Mouse (Mus musculus) gastrocnemius, postnatal 10 days (tissue): Measurements from ENCODE around the gene Alg6. TPM values are rescaled to one million over a fixed set of nuclear protein-coding genes. Genes with fewer than 3 reads are reported as not detected.
A peak's percentile ranks its signal among the peaks of the same experiment; 100 is the strongest.

ENCODE experiments used
- DNase-seq: peaks from one replicate; pipeline ENCODE4 v3.0.0; 2021; ENCODE audit warnings: mixed read lengths
- long read RNA-seq, 2 experiments: library from polyadenylated mRNA; stranded (forward); transcript quantifications; one replicate each; pipeline ENCODE4 v2.0.0; 2021
- total RNA-seq, 2 experiments: library from RNA; stranded (reverse); gene quantifications; 2 replicates each; pipeline ENCODE4 v1.2.3; 2021

Alg6 gene
- total RNA-seq: 10 to 100 TPM; 10.5 to 10.6 TPM
- long read RNA-seq, experiment 1, partial matches to known transcripts: 1 of 8 reads
- long read RNA-seq, experiment 1, other reads (novel, unspliced or antisense): 4 of 8 reads
- long read RNA-seq, experiment 2, transcript Alg6-201 (15 exons, 3,079 nt): major isoform, 5 of 12 reads
- long read RNA-seq, experiment 2, partial matches to known transcripts: 1 of 12 reads
- long read RNA-seq, experiment 2, other reads (novel, unspliced or antisense): 6 of 12 reads

DNA sequence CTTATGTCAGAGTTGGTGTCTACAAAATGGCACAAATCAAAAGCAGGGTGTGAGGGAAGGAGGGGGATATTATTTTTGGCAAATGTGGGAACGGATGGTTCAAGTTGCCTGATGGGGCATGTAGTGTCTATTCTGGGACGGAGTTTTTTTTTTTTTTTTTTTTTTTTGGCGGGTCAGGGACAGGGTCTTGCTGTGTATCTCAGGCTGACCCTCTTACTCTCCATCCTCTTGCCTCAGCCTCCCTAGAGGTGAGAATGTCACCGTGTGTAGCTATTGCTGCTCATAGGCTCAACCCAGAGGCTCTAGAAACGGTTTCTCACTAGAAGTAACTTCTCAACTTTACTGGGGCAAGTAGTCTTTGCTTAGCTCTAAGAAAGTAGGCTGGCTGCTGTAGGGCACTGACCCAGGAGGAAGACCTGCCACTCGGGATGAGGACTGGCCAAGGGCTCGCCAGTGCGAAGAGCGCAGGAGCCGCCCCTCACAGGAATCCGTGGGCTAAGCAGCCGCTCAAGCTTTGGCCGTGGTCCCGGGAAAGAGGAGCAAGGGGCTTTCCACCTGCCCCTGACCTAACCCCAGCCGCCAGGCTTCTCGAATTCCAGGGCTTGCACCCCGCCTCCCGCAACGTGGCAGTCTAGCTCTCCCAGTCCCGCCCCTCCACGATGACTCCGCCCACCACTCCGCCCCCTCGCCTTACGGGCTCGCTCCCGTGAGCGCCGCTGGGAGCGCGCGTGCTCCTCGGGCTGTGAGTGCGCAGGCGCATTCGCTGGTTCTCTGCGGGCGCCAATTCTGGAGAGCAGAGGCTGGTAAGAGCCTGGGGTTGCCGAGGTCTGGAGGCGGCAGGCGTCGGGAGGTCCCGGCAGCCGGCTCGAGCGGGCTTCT is at the start of gene Alg6:
Gene Alg6, plus strand, starts transcription at position 761 of the 879 bp plus-strand sequence.
- DNase-seq: peak; percentile 99

DNA sequence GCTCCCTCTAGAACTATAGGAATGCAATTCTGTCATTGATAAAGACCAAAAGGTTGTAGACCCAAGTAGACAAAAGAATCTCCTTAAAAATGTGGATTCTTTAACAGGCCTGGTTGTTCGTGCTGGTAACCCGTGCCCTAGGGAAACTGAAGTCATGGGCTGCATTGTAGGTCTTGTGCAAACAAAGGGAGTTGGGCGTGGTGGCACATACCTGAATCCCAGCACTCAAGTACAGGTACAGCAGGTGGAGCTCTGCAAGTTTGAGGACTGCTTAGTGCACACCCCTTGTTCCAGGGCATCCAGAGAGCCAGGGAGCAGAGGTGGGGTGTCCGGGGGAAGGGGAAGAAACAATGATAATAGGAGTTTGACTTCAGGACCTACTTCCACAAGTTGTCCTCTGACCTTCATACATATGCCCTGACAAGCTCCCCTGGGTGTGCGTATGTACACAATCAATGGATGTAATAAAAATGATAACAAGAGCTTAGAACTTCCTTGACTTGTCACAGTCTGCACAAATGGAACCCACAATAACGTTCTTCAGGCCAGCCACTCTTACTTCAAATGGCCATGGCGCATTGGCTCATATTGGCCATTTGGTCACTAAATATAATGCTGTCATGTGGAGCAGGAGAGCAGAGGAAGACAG is 45.1 kb upstream of the Alg6 start:
- DNase-seq: no peak

DNA sequence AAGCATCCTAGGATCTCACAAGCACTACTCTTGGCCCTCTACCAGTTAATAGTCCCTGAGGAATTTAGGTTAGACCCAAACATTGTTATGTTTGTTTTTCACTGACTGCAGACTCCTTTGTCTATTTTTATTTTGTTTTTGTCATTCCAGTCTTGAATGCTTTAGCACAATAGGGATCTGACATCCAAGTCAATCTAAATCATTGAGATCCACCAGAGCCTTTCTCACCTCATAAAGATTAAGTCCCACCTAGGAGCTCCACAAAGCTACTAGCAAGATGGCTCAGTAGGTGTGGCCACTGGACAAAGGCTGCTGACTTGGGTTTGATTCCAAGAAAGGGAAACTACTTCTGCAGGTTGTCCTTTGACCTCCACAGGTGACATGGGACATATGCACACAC is 40.3 kb upstream of the Alg6 start:
- no peak for DNase-seq

DNA sequence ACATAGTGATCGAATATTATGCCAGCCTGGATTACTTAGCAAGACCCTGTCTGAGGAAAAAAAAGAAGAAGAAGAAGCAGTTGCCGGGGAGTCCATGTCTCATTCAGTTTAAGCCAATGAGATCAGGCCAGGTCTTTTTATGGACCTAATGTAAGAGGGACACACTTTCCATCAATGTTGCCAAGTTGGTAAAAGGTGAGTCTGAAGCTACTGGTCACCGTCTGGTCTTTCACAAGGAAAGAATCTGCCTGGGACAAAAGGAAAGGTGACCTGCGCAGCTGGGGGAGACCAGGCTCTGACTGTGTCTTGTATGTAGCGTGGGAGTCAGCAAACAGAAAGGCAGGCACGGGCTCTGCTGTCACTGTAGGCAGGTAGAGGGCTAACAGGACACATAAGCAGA is 31.5 kb upstream of the Alg6 start:
- no peak for DNase-seq

DNA sequence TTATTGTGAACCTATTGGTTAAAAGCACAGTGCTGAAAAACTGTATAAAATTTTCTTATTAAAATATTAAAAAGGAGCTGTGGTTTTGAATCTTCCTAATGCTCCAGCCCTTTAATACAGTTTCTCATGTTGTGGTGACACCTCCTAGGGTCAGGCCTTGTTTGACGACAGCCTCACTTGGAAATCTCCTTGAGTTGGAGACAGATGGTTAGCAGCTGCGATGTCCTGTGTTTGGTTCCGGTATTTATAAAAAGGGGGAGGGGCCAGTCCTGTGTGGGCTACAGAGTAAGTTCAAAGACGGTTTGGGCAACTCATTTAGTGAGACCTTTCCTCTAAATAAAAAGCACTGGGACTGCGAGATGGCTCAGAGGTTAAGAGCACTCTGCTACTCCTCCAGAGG is 29.2 kb upstream of the Alg6 start:
- DNase-seq: no peak

DNA sequence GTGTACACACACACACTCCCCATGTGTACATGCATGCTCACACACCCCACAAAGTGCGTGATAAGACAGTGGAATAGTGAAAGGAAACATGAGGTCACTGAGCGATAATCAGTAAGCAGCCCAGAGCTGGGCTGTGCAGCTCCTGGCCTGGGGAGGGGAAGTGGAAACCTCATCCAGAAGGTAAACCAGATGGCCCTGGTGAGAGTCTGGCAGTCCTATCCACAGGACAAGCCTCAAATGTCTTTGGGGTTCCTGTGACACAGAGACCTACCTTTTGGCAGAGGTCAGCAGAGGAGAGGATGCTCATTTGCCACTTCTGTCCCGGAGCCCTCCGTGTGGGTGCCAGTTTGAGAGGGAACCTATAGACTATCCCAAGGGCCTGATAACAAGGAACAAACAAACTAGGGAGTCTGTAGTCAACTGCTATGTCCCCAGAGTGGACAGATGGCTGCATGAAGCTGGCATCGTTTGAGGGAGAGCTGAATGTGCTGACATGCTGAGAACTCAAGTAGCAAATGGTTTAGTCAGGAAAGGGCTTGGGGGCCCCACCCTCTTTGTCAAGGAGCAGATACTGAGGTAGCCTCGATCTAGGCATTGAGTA is 2.8 kb upstream of the Alg6 start:
- DNase-seq: no peak

DNA sequence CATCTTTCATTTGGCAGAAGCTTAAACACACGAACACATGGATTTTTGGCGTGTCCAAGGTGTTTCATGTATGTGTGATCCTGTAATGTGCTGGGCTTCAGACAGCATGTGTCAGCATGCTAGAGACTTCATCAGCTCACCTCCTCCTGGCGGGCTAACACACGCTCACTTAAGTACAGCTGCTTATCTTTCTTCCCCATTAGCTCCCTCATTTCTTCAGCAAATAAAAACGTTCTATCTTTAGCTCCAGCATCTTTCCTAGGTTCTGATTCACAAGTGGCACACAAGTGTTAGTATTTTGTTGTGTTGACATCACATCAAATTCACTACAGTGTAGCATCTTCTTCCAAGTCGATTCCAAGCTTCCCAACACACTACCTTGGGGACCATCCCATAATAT is 1.5 kb upstream of the Alg6 start:
- no peak for DNase-seq

DNA sequence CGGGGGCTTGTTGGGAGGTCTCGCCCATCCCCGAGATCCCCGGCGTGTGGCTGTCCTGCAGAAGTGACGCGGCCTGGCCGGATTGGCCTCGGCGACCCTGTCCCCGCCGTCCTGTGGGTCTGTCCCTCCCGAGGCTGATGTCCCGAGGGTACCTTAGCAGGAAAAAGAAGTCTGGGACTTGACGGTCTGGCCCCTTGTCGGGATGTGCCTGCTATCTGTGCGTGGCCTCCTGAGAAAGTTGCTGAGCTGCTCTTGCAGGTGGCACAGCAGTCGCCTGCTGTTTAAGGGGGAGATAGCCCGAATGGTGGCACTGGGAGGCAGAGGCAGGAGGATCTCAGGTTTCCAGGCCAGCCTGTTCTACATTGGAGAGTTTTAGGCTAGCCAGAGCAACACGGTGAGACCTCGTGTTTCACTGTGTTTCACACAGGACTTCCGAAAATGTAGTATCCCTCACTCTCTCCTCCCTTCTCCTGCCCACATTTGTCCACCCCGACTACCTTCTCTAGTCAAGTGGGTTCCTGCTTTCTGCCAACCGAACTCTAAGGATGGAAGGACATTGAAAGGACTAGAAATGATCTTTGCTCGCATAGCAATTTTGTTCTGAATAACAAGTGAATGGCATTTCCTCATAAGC is 436 bp downstream of the Alg6 start:
- no peak for DNase-seq

DNA sequence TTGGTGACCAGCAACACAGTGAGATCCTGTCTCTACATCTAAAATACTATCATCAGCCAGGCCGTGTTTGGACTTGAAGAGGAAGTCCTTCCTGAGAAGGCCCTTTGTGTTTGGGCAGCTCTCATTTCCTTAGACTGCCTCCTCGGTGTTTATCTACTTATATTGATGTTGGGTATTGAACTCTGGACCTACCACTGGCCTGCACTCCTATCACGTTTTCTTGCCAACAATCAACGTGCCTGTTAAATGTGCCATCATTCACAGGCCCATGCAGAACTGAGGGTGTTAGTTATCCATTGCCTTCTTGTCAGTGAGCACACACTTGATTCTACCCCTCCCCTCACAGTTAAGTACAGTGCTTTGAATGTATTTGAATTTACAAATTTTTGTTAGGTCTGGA is 2.4 kb downstream of the Alg6 start:
- no peak for DNase-seq

DNA sequence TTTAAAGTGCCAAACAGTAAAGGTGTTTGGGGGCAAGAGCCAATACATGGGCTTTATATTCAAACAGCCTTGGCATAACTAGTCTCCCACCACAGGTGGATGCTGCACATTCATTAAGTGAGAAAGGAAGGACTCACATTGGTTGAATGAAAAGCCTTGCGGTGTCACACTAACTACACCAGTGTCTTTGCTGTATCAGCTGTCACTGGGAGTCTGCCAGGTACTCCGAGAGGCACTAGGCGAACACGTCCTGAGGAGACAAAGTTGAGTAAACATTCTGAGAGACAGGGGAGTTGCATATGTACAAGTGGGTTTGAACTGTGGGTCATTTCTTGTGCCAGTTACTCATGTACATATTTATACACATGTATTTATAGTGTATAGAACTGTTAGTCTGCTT is 8.9 kb downstream of the Alg6 start:
- peak; percentile 26 for DNase-seq

DNA sequence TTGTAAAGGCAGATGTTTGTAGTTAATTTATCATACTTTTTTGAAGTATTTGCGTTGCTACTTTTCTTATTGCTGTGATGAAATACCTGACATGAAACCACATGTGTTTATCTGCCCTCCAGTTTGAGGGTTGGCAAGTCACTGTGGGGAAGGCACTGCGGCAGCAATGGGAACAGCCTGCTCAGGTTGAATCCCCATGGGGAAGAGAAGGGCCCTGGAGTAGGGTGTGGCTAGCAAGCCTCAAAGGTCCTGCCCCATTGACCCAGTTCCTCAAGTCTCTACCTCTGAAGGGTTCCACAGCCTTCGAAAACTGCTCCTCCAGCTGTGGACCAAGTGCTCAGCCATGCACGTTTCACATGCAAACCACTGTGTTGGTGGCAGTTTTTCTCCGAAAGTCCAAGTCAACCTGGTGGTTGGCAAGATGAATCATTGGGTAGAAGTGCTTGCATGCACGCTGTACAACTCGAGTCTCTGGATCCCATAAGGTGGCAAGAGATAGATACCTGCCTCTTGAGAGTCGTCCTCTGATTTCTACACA is 10.5 kb downstream of the Alg6 start:
- no peak for DNase-seq

DNA sequence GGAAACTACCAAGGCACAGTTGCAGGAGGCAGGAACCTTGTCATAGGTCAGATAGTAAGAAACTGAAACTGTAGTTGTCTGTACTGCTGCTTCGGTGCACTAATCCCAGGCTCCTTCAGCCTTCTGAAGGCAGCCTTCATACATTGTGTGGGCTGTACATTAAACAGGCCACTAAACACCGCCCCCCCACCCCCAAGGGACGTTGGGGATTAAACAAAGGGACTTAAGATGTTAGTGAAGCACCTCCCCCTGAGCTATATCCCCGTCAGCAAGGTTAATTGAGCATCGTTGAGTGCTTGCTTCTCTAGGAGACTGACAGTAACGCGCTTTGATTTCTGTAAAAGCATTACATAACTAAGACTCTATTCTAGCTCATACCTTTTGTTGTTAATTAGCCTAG is 24.4 kb downstream of the Alg6 start:
- no peak for DNase-seq

DNA sequence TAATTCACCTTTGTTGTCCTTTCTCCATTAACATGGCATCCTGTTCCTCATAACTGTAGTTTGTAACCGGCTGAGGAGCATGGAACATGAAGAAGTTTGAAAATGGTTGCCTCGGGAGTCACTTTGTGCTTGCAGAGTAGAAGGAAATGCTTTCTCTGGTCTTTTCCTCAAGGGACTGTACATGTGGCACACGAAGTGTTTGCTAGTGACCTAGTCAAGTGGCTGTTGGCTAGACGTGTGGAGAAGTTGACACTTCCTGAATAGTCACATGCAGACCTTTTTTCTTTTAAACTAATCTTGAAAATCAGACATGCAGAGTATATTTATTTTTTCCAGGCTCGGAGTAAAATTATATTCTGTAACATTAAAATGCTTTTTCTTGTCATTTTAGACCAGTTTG is 37.0 kb downstream of the Alg6 start:
- DNase-seq: no peak

DNA sequence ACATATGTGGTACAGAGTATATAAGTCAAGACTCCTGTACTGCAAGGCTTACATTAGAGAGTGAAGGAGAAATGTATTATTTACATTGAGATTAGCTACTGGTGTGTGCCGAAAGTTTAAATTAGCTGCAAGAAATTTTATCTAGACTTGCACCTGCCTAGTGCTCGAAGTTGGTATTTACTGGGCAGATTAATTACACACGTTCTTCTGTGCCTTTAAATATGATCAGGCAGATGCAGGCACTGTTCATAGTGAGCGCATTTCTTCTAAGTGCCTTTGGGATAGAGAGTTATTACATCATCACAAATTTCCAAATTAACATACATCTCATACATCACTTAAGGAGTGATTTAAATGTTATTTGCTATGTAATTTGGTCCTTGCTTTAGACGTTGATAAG is 50.8 kb downstream of the Alg6 start:
- no peak for DNase-seq

DNA sequence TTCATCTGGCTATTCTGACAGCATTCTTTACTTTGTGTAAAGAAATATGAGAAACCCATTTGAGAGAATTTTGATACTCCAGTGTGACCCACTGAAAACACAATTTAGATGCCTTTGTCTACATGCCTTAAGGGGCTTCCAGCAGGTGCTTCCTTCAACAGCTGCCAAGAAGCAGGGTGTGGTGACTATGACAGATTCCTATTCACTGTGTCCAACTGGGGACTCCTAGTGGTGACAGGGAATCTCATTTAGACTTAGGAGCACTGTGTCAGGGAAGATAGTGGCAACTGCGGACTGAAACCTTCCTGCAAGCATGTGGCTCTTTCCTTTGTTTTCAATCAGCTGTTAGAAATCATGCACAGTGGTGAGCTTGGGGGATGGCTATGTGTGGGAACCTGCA is 51.3 kb downstream of the Alg6 start:
- DNase-seq: peak; percentile 10

DNA sequence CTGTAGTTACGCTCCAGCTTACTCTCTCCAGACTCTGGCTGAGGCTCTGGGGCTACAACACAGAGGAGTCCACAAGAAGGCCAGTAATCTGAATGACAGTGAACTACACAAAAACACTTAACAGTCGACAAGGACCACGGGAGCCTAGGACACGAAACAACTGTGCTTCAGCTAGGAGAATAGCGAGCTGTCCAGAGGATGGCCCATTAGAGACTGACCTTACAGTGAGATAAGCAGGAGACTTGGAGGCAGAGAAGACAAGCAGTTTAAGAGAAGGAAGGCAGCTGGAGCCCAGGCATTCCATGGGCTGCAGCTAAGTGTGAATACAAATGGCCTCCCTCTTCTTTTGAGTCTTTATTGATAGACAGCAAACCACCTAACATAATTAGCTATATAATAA is 55.1 kb downstream of the Alg6 start:
- no peak for DNase-seq

DNA sequence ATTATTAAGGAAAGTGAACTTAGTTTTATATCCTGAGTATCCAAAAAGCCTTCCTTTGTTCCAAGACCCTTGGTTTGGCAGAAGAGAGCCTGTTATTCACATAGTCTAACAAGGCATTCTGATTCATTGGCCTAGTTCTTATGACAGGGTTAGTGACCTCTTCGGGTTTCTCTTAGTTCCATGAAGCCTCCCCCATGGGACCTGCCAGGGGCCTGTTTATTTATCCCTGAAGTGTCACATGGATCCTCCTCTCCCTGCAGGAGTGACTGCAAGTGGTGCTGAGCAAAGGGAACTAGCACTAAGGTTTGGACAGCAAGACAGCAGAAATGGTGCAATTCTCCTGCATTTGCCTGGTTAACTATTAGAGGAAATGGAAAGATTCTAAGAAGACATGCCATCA is 57.6 kb downstream of the Alg6 start:
- no peak for DNase-seq

DNA sequence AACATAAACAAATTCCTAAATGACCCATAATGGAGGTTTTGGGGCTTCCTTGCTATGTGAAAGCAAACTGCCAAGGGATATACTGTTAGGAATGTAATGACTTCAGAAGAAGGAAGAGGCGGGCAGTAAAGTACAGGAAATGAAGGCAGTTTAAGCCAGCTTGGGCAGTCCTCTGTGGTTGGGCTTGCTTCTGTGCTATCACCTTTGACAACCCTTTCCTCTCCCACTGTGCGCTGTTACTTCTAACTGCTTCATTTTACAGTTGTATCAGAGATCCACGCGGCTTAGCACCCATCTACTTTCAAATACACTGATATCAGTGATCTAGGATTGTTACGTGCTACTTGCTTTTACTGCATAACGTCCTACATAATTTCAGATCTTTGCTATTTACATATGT is 76.9 kb downstream of the Alg6 start:
- no peak for DNase-seq
